Mouse (Mus musculus) bone marrow macrophage, adult 2 months (primary cell): ENCODE data around the gene Aven.

ENCODE experiments used
- CTCF ChIP-seq: IDR thresholded peaks from 2 replicates; pipeline ENCODE4 v1.5.1; 2012; ENCODE audit warnings: low read depth, mild to moderate bottlenecking, low read length, moderate library complexity
- POLR2A ChIP-seq: IDR thresholded peaks from 2 replicates; pipeline ENCODE4 v1.6.1; 2012; ENCODE audit warnings: mild to moderate bottlenecking, low read depth, low read length, borderline replicate concordance

- TF ChIP-seq CTCF = no peak
- no peak for TF ChIP-seq POLR2A
Measured at GRCm38 (mm10) chr2:112516728-112517127, 24.0 kb downstream of the Aven start.
